Comparison of ENCODE assay signal across 14 mouse cellular contexts in genomic region chr16:3256051-3256450, GRCm38 (mm10).
DNase-seq lines count a peak whose midpoint lies in the region.
"Had no signal": no experiment of that assay in that cellular context is flagged by ENCODE, and none has a peak within 500 bp of the region (broad histone marks: within the 10 kb centered on the region; RNA-seq: fewer than 3 reads in every experiment).

No protein-coding gene starts in this region.

- DNase-seq in Muller cell, postnatal 12 days (ENCODE audit: inconsistent ontology term), result peak; percentile 94
- no peak for DNase-seq in layer of hippocampus, adult 9-10 months (ENCODE audit: low spot score)
- DNase-seq: adrenal gland, adult 2 months; adrenal gland, adult 8-10 months; adrenal gland, postnatal 10 days; adrenal gland, postnatal 14 days; adrenal gland, postnatal 25 days; adrenal gland, postnatal 36 days; B cell, adult 2 months; cerebellum, adult 11 months; cerebellum, adult 11-12 months; cerebellum, adult 18-20 months; cerebellum, adult 2 months; cerebellum, adult 8-10 months had no signal
